Mouse (Mus musculus) layer of hippocampus, adult 9-11 months (tissue): ENCODE data around the gene Foxc2.
A peak's percentile ranks its signal among the peaks of the same experiment; 100 is the strongest.

Experiments
- DNase-seq: peaks from one replicate; pipeline ENCODE4 v3.0.0; 2022

Foxc2 gene

GRCm38 (mm10) chr8:121115948-121116347 is at the start of gene Foxc2:
Gene Foxc2, plus strand, starts transcription at chr8:121116171.
- DNase-seq = peak; percentile 44

- DNase-seq = no peak
These were observed 44.5 kb upstream of the Foxc2 start for GRCm38 (mm10) chr8:121071454-121071853.

GRCm38 (mm10) chr8:121072406-121073130 is 43.4 kb upstream of the Foxc2 start:
- no peak for DNase-seq

- no peak for DNase-seq
These were observed 42.5 kb upstream of the Foxc2 start for GRCm38 (mm10) chr8:121073174-121074107.

GRCm38 (mm10) chr8:121074108-121074847 is 41.7 kb upstream of the Foxc2 start:
- no peak for DNase-seq

GRCm38 (mm10) chr8:121074848-121075145 is 41.2 kb upstream of the Foxc2 start:
- no peak for DNase-seq

GRCm38 (mm10) chr8:121075936-121076335 is 40.0 kb upstream of the Foxc2 start:
- no peak for DNase-seq

GRCm38 (mm10) chr8:121076555-121076954 is 39.4 kb upstream of the Foxc2 start:
- DNase-seq = no peak

- no peak for DNase-seq
These were observed 37.2 kb upstream of the Foxc2 start for GRCm38 (mm10) chr8:121078721-121079120.

GRCm38 (mm10) chr8:121079201-121079600 is 36.8 kb upstream of the Foxc2 start:
- no peak for DNase-seq

GRCm38 (mm10) chr8:121079944-121080343 is 36.0 kb upstream of the Foxc2 start:
- DNase-seq = no peak

- DNase-seq = no peak
These were observed 35.4 kb upstream of the Foxc2 start for GRCm38 (mm10) chr8:121080361-121081090.

- no peak for DNase-seq
These were observed 34.6 kb upstream of the Foxc2 start for GRCm38 (mm10) chr8:121081398-121081797.

GRCm38 (mm10) chr8:121082218-121083092 is 33.5 kb upstream of the Foxc2 start:
- no peak for DNase-seq

- DNase-seq = no peak
These were observed 32.7 kb upstream of the Foxc2 start for GRCm38 (mm10) chr8:121083093-121083935.

GRCm38 (mm10) chr8:121083936-121084209 is 32.1 kb upstream of the Foxc2 start:
- no peak for DNase-seq

GRCm38 (mm10) chr8:121084210-121084951 is 31.6 kb upstream of the Foxc2 start, which contains the start of gene Foxf1:
Gene Foxf1, plus strand, starts transcription at chr8:121084386.
- DNase-seq = no peak

GRCm38 (mm10) chr8:121085011-121085410 is 31.0 kb upstream of the Foxc2 start:
- DNase-seq = no peak

- DNase-seq = no peak
These were observed 30.4 kb upstream of the Foxc2 start for GRCm38 (mm10) chr8:121085561-121085960.
